Mouse (Mus musculus) yolk sac, embryonic 10.5 days (tissue): ENCODE measurements around the gene Gzmm.

ENCODE experiments used
- DNase-seq: peaks from one replicate; pipeline ENCODE4 v3.0.0-alpha.2; 2017; ENCODE audit warnings: low spot score

Gzmm gene

GRCm38 (mm10) chr10:79688720-79689119 is at the start of gene Gzmm:
TSS of gene Gzmm (plus strand) at chr10:79689020.
- no peak for DNase-seq

DNA sequence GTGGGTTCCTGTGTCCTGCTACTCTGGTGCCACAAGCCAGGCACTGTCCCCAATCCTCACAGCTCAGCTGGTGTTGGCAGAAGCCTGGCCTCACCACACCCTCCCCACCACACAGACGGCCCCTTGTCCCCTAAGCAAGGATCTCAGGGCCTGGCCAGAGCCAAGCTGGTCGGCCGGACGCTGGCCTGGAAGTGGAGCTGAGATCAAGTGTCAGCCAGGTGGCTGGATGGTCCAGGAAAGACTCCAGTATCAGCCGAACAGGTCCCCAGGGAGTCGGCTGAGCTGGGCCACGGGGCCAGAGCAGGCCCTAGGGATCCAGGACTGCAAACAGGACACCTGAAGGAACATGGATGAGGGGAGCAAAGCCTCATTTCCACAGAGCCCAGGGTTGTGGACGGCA is 43.1 kb upstream of the Gzmm start, which contains the start of gene Odf3l2:
TSS of gene Odf3l2 (minus strand) at position 28 of the 400 bp plus-strand sequence.
- no peak for DNase-seq

DNA sequence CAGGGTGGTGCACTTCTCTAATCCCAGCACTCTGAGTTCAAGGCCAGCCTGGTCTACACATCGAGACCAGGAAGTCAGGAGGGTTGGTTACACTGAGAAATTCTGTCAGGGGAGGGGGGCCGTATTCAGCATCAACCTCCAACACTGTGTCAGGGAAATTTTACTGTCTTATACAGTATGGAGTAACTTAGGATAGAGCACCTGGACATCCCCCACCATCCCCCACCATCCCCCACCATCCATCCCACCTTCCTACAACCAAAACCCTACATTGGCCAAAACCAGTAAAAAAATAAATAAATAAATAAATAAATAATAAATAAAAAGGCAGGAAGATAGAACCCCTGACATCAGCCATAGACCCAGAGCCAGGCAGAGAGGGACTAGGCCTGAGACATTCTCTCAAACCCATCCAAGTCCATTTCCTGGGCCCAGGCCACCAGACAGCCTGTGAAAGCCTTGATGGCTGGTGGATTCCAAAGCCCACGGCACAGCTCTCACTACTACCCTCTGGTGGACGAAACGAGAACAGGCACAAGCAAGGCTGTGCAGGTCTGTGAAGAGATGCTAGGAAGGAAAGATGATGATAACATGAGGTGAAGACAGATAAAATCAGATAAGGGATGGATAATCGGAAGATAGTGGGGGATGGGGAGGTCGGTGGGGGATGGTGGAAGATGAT is 39.6 kb upstream of the Gzmm start:
- no peak for DNase-seq

GRCm38 (mm10) chr10:79652789-79653188 is 36.0 kb upstream of the Gzmm start:
- no peak for DNase-seq

DNA sequence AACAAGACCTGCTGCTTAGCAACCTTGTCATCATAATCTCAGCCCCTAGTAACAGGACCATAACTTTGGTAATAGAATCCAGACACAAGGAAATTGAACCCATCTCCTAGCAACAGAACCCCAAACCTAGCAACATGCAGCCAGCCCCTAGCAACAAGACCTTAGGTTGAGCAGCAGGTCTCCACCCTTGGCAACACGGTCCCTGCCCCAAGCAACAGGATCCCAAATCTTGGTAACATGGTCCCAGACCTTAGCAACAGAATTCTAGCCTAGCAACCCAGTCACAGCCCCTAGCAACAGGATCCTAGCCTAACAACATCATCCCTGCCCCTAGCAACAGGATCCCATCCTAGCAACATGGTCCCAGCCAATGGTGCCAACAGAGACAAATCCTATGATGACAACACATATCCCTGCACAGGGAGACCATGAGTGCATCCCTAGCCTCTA is 33.8 kb upstream of the Gzmm start:
- no peak for DNase-seq

- no peak for DNase-seq
These were observed 30.0 kb upstream of the Gzmm start for GRCm38 (mm10) chr10:79658829-79659228.

DNA sequence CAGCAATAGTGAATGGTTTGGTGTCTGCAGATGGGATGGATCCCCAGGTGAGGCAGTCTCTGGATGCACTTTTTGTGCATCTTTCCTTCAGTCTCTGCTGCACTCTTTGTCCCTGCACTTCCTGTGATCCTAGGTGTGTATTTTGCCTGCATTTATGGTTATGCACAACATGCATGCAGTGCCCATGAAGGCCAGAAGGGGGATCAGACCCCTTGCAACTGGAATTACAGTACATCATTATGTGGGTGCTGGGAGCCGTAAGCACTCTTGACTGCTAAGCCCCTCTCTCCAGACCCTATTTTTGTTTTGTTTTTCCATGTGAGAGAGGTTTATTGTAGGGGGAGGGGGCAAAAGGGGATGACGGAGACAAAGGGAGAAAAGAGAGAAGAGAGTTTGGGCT is 28.5 kb upstream of the Gzmm start:
- no peak for DNase-seq

DNA sequence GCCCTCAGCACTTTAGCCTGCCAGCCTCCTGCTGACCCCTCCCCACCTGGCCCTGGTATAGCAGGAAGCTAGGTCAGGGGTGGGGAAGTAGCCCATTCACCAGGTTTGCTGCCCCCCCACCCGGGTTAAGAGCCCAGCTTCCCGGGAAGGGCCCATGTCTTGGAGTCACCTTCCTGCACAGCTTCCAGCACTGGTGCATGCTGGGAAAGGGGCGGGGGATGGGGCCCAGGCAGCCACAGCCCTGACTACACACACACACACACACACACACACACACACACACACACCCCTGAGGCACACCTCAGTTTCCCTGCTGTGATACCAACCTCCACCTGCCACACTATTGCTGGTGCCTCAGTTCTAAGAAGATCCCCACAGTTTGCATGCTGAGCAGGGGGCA is 27.0 kb upstream of the Gzmm start:
- DNase-seq = no peak

DNA sequence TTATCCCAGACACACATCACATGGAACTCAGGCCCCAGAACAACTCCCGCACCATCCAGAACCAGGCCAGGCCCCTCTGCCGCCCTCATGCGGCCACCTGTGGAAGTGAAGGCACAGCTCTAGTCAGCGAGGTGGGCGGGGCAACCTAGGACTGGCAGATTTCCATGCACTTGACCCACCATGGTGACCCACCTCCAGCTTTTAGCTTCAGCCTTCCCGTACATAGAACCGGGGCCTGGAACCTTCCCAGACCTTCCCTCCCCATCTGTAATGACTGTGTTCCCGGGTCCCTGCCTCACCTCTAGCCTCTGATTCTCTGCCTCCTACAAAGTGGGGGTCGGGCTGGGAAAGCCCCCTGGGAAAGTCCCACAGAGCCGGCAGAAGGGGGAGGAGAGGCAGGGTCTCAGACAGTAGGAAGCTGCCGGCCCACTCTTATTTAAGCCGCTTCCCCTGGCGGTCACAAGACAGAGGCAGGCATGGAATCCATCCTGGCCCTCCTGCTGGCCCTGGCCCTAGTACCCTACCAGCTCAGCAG is 24.6 kb upstream of the Gzmm start, which contains the start of gene Madcam1:
TSS of gene Madcam1 (plus strand) at position 429 of the 535 bp plus-strand sequence.
- DNase-seq = peak; percentile 41

DNA sequence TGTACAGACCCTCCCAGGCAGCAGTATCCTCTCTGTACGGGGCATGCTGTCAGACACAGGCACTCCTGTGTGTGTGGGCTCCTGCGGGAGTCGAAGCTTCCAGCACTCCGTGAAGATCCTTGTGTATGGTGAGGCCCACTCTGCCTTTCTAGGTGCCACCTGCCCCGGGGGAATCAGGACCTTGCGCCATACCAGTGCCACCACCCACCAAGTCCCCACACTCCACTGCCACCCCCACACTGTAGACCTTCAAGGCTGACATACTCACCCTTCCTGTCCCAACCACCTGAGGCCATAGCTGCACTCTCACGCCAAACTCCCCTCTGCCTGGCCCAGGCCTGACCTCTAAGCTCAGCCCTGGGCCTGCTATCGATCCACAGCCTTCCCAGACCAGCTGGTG is 23.8 kb upstream of the Gzmm start:
- no peak for DNase-seq

- no peak for DNase-seq
These were observed 22.3 kb upstream of the Gzmm start for GRCm38 (mm10) chr10:79666493-79666892.

DNA sequence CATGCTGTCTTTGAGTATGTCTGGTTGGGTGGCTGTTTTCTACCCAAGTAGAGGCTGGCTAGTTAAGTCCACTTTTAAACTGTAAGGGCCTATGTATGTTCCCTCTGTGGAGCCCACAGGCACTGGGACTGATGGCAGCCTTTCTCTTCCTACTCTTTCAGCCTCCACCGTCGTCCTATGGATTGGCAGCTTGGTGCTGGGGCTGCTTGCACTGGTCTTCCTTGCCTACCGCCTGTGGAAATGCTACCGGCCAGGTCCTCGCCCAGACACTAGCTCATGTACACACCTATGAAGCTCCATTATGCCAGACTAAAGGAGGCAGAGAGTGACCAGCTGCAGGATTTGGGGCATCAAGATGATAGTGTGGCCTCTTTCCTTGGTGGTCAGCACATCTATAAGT is 20.7 kb upstream of the Gzmm start:
- DNase-seq = no peak

DNA sequence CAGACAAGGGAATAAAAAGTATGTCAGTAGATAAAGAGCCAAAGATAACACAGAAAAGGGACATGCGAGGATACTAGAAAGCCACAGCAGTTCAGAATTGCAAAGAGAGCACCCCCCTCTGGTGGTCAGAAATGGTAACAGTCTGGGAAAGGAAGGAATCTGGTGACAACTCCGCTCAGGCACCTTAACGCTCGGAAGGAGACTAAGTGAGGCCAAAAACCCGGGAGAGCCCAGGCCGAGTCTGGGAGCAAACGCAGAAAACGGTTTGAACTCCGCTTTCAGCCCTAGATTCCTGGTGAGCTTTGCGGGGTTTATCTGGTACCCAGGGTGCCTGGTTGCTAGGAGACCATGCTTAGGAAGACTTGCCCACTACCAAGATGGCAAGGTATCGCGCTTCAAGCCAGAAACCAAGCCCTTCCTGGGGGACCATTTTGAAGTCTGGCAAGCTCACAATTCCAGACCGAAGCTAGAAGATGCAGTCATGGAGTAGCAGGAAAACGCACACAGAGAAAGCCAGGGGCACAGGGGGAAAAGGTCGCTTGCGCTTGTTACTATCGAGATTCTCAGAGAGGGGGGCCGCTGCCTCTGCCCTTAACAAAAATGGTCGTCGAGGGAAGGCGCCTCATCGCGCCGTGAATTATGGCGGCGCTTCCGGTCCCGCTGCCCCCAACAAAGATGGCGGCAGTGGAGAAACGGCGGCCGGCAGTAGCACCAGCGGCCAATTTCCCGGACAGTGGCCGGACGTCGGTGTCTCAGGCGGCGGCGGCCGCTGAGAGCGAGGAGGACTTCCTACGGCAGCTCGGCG is 19.8 kb upstream of the Gzmm start, which contains the start of gene Tpgs1:
TSS of gene Tpgs1 (plus strand) at position 599 of the 805 bp plus-strand sequence.
- DNase-seq = peak; percentile 95

DNA sequence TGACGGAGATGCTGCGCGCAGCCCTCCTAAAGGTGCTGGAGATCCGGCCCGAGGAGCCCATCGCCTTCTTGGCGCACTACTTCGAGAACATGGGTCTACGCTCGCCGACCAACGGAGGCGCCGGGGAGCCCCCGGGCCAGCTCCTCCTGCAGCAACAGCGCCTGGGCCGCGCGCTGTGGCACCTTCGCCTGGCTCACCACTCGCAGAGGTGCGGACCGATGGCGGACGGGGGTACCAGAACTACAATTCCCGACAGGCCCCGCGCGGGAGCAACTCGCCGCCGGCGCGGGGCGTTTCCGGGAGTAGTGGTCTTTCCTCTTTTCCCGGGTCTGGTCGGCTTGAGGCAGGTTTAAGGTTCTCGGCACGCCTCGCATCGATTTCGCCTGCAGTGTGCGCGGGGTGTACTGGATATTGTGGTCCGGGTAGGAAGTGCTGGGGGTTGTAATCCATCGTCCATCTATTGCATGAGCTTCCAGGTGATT is 19.2 kb upstream of the Gzmm start:
- DNase-seq = peak; percentile 85

GRCm38 (mm10) chr10:79670071-79670888 is 18.5 kb upstream of the Gzmm start:
- no peak for DNase-seq

DNA sequence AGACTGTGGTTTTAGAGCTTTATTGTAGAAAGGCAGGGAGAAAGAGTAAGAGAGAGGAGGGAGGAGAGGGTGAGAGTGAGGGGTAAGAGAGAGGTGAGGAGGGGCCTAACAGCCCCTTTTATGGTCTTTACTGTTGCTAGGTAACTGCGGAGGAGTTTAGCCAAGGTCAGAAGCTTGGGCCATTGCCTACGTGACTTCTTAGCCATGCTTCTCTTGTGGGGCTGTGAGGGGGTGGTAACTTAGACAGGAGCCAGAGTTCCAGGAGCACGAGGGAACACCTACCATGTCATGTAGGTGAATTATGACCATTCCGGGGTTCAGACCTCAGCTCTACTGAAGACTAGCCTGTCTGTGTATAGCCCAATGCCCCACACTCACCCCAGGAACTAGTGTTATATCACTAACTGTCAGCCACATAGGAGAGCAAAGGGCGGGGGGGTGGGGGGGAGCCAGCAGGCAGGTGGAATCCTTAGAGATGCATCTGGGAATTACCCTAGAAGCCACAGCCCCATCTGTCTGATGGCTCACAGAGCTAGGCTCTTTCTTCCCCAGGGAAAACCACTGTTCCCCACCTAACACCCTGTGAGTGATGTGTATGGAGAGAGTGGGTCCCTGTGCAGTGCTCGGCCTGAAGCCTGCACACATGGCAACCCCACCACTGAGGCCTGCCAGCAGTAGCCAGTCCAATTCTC is 17.3 kb upstream of the Gzmm start:
- DNase-seq = no peak

GRCm38 (mm10) chr10:79672088-79672455 is 16.7 kb upstream of the Gzmm start:
- no peak for DNase-seq

GRCm38 (mm10) chr10:79673054-79673453 is 15.8 kb upstream of the Gzmm start:
- no peak for DNase-seq

DNA sequence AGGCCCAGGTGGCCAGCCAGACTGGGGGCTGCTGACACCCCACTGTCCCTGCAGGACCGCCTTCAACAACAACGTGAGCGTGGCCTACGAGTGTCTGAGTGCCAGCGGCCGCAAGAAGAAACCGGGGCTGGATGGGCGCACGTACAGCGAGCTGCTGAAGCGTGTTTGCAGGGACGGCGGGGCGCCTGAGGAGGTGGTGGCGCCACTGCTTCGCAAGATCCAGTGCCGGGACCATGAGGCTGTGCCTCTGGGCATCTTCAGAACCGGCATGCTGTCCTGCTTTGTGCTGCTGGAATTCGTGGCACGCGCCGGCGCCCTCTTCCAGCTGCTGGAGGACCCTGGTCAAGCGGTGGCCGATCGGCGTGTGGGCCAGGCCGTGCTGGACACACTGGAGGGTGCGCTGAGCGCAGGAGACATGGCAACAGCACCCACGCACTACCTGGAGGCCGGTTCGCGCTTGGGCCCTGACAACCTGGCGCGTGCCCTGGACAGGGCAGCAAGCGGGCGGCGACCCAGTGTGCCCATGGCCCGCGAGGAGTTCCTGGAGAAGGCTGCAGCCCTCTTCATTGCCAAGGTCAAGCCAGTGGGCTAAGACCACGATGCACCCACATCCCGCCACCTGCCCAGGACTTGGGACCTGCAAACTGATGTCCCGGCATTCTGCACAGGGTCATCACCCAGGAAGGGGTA is 13.3 kb upstream of the Gzmm start:
- no peak for DNase-seq

DNA sequence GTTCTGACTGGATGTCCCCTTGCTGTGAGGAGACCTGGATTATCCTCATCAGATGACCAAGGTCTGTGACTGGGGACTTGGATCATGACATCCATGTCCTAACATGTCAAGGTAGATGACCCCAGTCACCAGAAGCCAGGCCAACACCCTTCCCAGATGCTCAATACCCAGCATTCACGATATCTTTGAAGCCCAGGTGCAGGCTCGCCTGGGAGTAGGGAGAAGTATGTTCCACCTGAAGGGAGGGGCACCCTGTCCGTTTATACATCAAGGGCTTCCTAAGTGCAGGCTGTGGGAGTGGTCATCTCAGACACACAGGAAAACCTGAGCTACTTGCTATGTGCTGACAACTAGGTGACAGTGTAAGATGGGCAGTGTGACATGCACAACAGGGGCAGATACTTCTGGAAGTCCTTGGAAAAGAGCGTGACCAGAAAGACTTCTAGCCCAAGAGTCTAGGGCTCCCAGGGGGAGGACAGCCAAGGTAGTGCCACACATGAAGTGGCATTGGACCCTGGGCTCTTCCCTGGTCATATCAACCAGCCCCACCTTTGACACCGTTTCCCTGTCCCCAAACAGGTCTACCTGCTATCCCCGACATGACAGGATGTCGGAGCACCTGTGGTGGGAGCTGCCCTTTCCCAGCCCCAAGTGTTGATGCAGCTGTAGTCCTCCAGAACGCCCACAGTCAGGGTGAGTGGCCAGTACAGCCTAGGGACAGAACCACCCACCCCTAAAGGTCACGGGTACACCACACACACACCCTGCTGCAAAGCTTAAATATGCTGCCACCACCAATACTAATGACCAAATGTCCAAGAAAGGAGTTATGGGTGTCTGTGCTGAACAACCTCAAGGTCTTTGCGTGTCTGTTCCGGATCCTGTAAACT is 8.0 kb upstream of the Gzmm start:
- no peak for DNase-seq
